ENCODE assay signal across 8 mouse cellular contexts in genomic region chr19:12500881-12501311, GRCm38 (mm10). TPM values are rescaled to one million over a fixed set of nuclear protein-coding genes. Genes with fewer than 3 reads are reported as not detected.
DNase-seq lines count a peak whose midpoint lies in the region; ATAC-seq and TF ChIP-seq lines count a peak whose summit lies in the region.

No protein-coding gene starts in this region.

- DNase-seq in heart, adult 2 months, result peak; percentile 61 to 63
- DNase-seq in heart, adult 8-10 months (ENCODE audit: low spot score), result no peak
- peak; percentile 75 for DNase-seq in NIH3T3 (ENCODE audit: low read depth)
- DNase-seq in embryo, embryonic 10 days (ENCODE audit: low spot score), result peak; percentile 48
- no peak for DNase-seq in heart, postnatal 0 days (ENCODE audit: low spot score)
- DNase-seq in left cerebral cortex, postnatal 25 days (ENCODE audit: low spot score in 2 of 2), result peak; percentile 49 to 60
- peak; percentile 94 for DNase-seq in midbrain, embryonic 11.5 days (ENCODE audit: low spot score, missing footprints)

- peak; percentile 48 for ATAC-seq in heart, postnatal 0 days (ENCODE audit: insufficient read depth, low read depth)
- peak; percentile 41 for ATAC-seq in midbrain, embryonic 11.5 days (ENCODE audit: low FRiP score)
- peak; percentile 37 for ATAC-seq in stomach, embryonic 15.5 days (ENCODE audit: insufficient read depth, low FRiP score, low read depth)

- H3K9me3 ChIP-seq in heart, postnatal 0 days (replicated peaks; ENCODE audit: control insufficient read depth, low read length), result no peaks in the 10 kb centered on the region
- H3K9me3 ChIP-seq in midbrain, embryonic 11.5 days (ENCODE audit: control insufficient read depth, low read length), result no peaks in the 10 kb centered on the region
- H3K9me3 ChIP-seq in stomach, embryonic 15.5 days, result no peaks in the 10 kb centered on the region

- intact Hi-C loops in heart, adult 2 months (cut with DNase I), result loop anchor here (5.0 kb wide), 2 partner anchors 34 to 69 kb away; no protein-coding TSS in a partner anchor
- intact Hi-C loops in left cerebral cortex, postnatal 25 days (cut with DNase I), result loop anchor here (5.0 kb wide), 5 partner anchors 34 to 489 kb away; partner anchors contain the start of genes Lpxn and Zfp91

- no peak for TF ChIP-seq EP300 in heart, adult 2 months (IDR thresholded peaks at IDR 0.05; ENCODE audit: insufficient read depth, low read depth, low read length)
- no peak for TF ChIP-seq EP300 in heart, postnatal 0 days (IDR thresholded peaks at IDR 0.05; ENCODE audit: low read depth)

- TF ChIP-seq CTCF in heart, adult 2 months (IDR thresholded peaks at IDR 0.05), result no peak
- TF ChIP-seq CTCF in heart, postnatal 0 days (IDR thresholded peaks at IDR 0.05; ENCODE audit: low read depth), result no peak

- no peak for TF ChIP-seq POLR2A in heart, adult 2 months (IDR thresholded peaks at IDR 0.05; ENCODE audit: insufficient read depth, low read depth, low read length)

- peaks cover 6% of the 10 kb centered on the region for H3K27me3 ChIP-seq in heart, adult 2 months (ENCODE audit: control insufficient read depth, insufficient read depth, low read length)
- H3K27me3 ChIP-seq in heart, postnatal 0 days (ENCODE audit: control insufficient read depth, insufficient read depth, low read length), result peaks cover 16% of the 10 kb centered on the region
- no peaks in the 10 kb centered on the region for H3K27me3 ChIP-seq in midbrain, embryonic 11.5 days (ENCODE audit: control insufficient read depth, insufficient read depth, low read length)
- H3K27me3 ChIP-seq in stomach, embryonic 15.5 days (replicated peaks), result no peaks in the 10 kb centered on the region

- H3K36me3 ChIP-seq in heart, adult 2 months (ENCODE audit: control insufficient read depth, insufficient read depth, low read length), result no peaks in the 10 kb centered on the region; the same call in 1 of the 2 replicates
- no peaks in the 10 kb centered on the region for H3K36me3 ChIP-seq in heart, postnatal 0 days (replicated peaks; ENCODE audit: control insufficient read depth, insufficient read depth, low read length)
- H3K36me3 ChIP-seq in midbrain, embryonic 11.5 days (ENCODE audit: control insufficient read depth, insufficient read depth, low read length), result peaks cover 4% of the 10 kb centered on the region; the same call in 1 of the 2 replicates
- 0 out of 2 replicates have a peak, but pooled peaks cover 3% of the 10 kb centered on the region for H3K36me3 ChIP-seq in stomach, embryonic 15.5 days

- peak overlapping the region; percentile 72 for H3K9ac ChIP-seq in heart, adult 2 months (ENCODE audit: low read depth, low read length)
- H3K9ac ChIP-seq in heart, postnatal 0 days (replicated peaks; ENCODE audit: low read depth, low read length), result peak overlapping the region; percentile 51
- peak overlapping the region; percentile 100 for H3K9ac ChIP-seq in midbrain, embryonic 11.5 days (ENCODE audit: low read length)
- H3K9ac ChIP-seq in stomach, embryonic 15.5 days, result peak overlapping the region; percentile 91

- 2% methylated on average over 38 of the region's 38 CpGs for WGBS in heart, adult 2 months
- 1% methylated on average over 37 of the region's 38 CpGs for WGBS in heart, postnatal 0 days
- under 1% methylated on average over 38 of the region's 38 CpGs for WGBS in midbrain, embryonic 11.5 days
- WGBS in stomach, embryonic 15.5 days, result under 1% methylated on average over 37 of the region's 38 CpGs

- peak overlapping the region; percentile 95 for H3K4me2 ChIP-seq in heart, postnatal 0 days (ENCODE audit: low read depth, low read length)
- peak overlapping the region; percentile 74 for H3K4me2 ChIP-seq in midbrain, embryonic 11.5 days
- peak overlapping the region; percentile 89 for H3K4me2 ChIP-seq in stomach, embryonic 15.5 days

- H3K4me3 ChIP-seq in heart, adult 2 months, result peak overlapping the region; percentile 63
- peak overlapping the region; percentile 59 for H3K4me3 ChIP-seq in heart, postnatal 0 days (ENCODE audit: low read depth, low read length)
- H3K4me3 ChIP-seq in midbrain, embryonic 11.5 days (ENCODE audit: low read depth, low read length), result peak overlapping the region; percentile 91
- peak overlapping the region; percentile 81 for H3K4me3 ChIP-seq in stomach, embryonic 15.5 days (replicated peaks)

- no peaks in the 10 kb centered on the region; the same call in 1 of the 2 replicates for H3K4me1 ChIP-seq in heart, adult 2 months (ENCODE audit: control insufficient read depth, insufficient read depth, low read length)
- no peaks in the 10 kb centered on the region for H3K4me1 ChIP-seq in heart, postnatal 0 days (ENCODE audit: control insufficient read depth, insufficient read depth)
- H3K4me1 ChIP-seq in midbrain, embryonic 11.5 days (ENCODE audit: control insufficient read depth, insufficient read depth, low read length), result peaks cover 30% of the 10 kb centered on the region
- peaks cover 14% of the 10 kb centered on the region; the same call in 1 of the 2 replicates for H3K4me1 ChIP-seq in stomach, embryonic 15.5 days

- peak overlapping the region; percentile 77 for H3K27ac ChIP-seq in heart, adult 2 months
- H3K27ac ChIP-seq in heart, postnatal 0 days (ENCODE audit: low read depth), result peak overlapping the region; percentile 49; the same call in 1 of the 2 replicates
- peak overlapping the region; percentile 97 for H3K27ac ChIP-seq in midbrain, embryonic 11.5 days (ENCODE audit: low read depth, low read length)
- H3K27ac ChIP-seq in stomach, embryonic 15.5 days, result peak overlapping the region; percentile 93

- H3K79me2 ChIP-seq in heart, adult 2 months (replicated peaks; ENCODE audit: control insufficient read depth, insufficient read depth, low read length), result no peaks in the 10 kb centered on the region

RNA-seq across cellular contexts. Expression of gene Dtx4, which starts 0.4 kb away (rescaled TPM):
- 1 to 10 TPM; 5.7 to 6.2 TPM for total RNA-seq in heart, adult 2 months (2021)
- polyA plus RNA-seq in heart, adult 2 months (2012; rRNA removed), result 3.7 and 5.0 TPM in 2 replicates
- 1 to 10 TPM; 4.1 to 5.4 (median 4.7) TPM for total RNA-seq in heart, adult 8-10 months (2022)
- total RNA-seq in heart, postnatal 0 days (2014; rRNA removed; ENCODE audit: low replicate concordance), result 1.5 and 3.8 TPM in 2 replicates
- 1.2 and 1.3 TPM in 2 replicates for polyA plus RNA-seq in heart, postnatal 0 days (2015; fragmentation: Nextera tagmentation; extraction: Ambion mirVana)
- 10 to 100 TPM; 32.7 to 37.1 TPM for total RNA-seq in left cerebral cortex, postnatal 25 days (2021)
- polyA plus RNA-seq in midbrain, embryonic 11.5 days (2014; fragmentation: Nextera tagmentation; extraction: Ambion mirVana), result 62.0 and 64.3 TPM in 2 replicates
- polyA plus RNA-seq in stomach, embryonic 15.5 days (2015; fragmentation: Nextera tagmentation; extraction: Ambion mirVana), result 14.7 and 18.6 TPM in 2 replicates

RNA-seq across cellular contexts. Expression of gene Mpeg1, which starts 40.3 kb away (rescaled TPM):
- 1 to 10 TPM; 7.4 to 8.0 TPM for total RNA-seq in heart, adult 2 months (2021)
- 3.5 and 4.3 TPM in 2 replicates for polyA plus RNA-seq in heart, adult 2 months (2012; rRNA removed)
- total RNA-seq in heart, adult 8-10 months (2022), result 10 to 100 TPM in 1 of 4 experiments, 1 to 10 TPM in 3; 5.5 to 14.8 (median 6.2) TPM
- 0.46 and 3.6 TPM in 2 replicates for total RNA-seq in heart, postnatal 0 days (2014; rRNA removed; ENCODE audit: low replicate concordance)
- 0.36 and 0.37 TPM in 2 replicates for polyA plus RNA-seq in heart, postnatal 0 days (2015; fragmentation: Nextera tagmentation; extraction: Ambion mirVana)
- total RNA-seq in left cerebral cortex, postnatal 25 days (2021), result 1 to 10 TPM; 7.6 to 8.7 TPM
- 0.90 and 1.1 TPM in 2 replicates for polyA plus RNA-seq in midbrain, embryonic 11.5 days (2014; fragmentation: Nextera tagmentation; extraction: Ambion mirVana)
- 1.2 and 1.3 TPM in 2 replicates for polyA plus RNA-seq in stomach, embryonic 15.5 days (2015; fragmentation: Nextera tagmentation; extraction: Ambion mirVana)

RNA-seq across cellular contexts. Expression of gene Fam111a, which starts 44.6 kb away (rescaled TPM):
- total RNA-seq in heart, adult 2 months (2021), result 1 to 10 TPM; 4.4 to 4.7 TPM
- 1.5 and 2.7 TPM in 2 replicates for polyA plus RNA-seq in heart, adult 2 months (2012; rRNA removed)
- total RNA-seq in heart, adult 8-10 months (2022), result 1 to 10 TPM; 2.6 to 6.7 (median 3.8) TPM
- 8.4 and 9.3 TPM in 2 replicates for total RNA-seq in heart, postnatal 0 days (2014; rRNA removed; ENCODE audit: low replicate concordance)
- 6.6 and 8.6 TPM in 2 replicates for polyA plus RNA-seq in heart, postnatal 0 days (2015; fragmentation: Nextera tagmentation; extraction: Ambion mirVana)
- total RNA-seq in left cerebral cortex, postnatal 25 days (2021), result 1 to 10 TPM; 1.8 to 2.6 TPM
- polyA plus RNA-seq in midbrain, embryonic 11.5 days (2014; fragmentation: Nextera tagmentation; extraction: Ambion mirVana), result 27.4 and 31.1 TPM in 2 replicates
- polyA plus RNA-seq in stomach, embryonic 15.5 days (2015; fragmentation: Nextera tagmentation; extraction: Ambion mirVana), result 20.5 and 21.1 TPM in 2 replicates

Comparison
In these comparisons a context has a peak if more than half of its experiments do, and no peak if none do; other contexts are left out.
1. DNase-seq: peak in heart, adult 2 months (2 of 2), NIH3T3 (single experiment), embryo, embryonic 10 days (single experiment), left cerebral cortex, postnatal 25 days (2 of 2) and midbrain, embryonic 11.5 days (single experiment); none in heart, adult 8-10 months (single experiment) and heart, postnatal 0 days (single experiment).
2. Peak in every context shown above with its lines, with median percentiles within 50 percentile points of each other: H3K27ac ChIP-seq, H3K4me3 ChIP-seq, H3K9ac ChIP-seq, ATAC-seq and H3K4me2 ChIP-seq.